Mouse (Mus musculus) adrenal gland, adult (tissue): ENCODE results near the gene Ccdc185.

Experiments
- DNase-seq, 2 experiments: peaks; one replicate each; pipeline ENCODE4 v3.0.0; 2022 to 2023; ENCODE audit warnings: low spot score in 1 of 2; ENCODE audit not compliant: inconsistent age in 2 of 2

The Ccdc185 gene

DNA sequence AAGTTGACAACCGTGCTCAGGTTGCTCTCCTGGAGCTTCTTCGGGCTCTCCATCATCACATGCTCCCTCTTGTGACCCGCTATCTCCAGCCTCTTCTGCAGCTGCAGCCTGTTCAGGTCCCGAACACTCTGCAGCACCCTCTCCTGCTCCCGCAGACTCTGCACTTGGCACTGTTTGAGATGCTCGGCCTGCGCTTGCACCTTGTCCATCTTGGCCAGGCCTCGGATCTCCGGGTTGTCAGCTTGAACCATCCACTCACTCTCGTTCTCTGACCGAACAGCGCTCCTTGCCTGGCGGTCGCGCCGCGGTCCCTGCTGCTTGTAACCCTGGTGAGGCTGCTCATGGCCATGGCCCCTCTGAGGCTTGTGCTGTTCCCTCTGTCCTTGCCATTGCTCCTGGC is 1.1 kb downstream of the Ccdc185 start:
- DNase-seq, result no peak

DNA sequence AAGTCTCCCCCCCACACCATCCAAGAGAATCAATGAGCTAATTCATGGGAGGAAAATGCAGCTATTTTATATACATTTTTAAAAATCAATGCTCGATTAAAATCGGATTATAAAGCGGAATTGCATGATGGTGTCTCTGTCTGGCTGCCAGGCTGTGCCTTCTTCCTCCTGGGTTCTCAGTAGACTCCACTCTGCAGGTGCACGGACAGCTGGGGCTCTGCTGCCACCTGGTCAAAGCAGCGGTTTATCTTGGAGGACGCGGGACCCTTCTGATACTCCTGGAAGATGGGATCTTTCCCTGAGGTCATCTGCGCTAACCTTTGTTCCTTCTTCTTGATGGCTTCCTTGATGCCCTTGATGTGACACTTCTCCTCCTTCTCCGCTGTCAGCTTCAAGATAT is 1.9 kb downstream of the Ccdc185 start:
- DNase-seq, result no peak

- no peak for DNase-seq
These were observed 13.1 kb downstream of the Ccdc185 start for GRCm38 (mm10) chr1:182735891-182736290.

DNA sequence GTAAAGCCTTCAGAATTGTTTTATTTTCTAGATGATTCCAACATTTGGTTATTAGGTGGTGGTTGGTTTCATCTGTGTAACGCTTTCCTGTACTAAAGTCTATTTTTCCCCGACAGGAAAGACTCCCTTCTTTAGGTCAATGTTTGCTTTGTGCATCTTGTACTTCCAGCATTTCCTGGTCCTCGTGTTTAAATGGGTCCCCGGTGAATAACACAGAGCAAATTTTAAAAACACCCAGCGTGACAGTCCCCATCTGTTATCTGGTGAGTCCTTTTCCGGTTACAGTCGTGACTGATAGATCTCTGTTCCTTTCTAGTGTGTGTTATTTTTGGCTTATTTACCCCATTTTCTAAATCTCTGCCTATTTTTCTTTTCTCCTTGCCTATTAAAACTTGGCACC is 16.3 kb downstream of the Ccdc185 start:
- DNase-seq, result no peak

DNA sequence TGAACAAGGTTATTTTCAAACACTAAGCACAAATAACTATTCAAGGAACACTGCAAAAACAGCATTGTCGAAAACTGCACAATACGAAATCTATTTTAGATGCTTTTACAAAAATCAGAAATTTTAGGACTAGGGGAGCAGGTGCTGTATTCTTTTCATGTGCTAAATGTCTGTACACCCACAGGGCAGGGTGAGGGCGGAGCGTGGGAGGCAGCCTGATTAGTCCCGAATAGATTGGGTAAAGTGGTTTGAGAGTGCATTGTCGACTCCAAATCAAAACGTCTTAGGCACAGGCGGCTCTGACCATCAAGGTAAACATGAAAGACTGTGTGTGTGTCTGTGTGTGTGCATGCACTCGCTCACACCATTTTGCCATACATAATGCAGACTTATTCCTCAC is 20.0 kb downstream of the Ccdc185 start:
- DNase-seq, result no peak

DNA sequence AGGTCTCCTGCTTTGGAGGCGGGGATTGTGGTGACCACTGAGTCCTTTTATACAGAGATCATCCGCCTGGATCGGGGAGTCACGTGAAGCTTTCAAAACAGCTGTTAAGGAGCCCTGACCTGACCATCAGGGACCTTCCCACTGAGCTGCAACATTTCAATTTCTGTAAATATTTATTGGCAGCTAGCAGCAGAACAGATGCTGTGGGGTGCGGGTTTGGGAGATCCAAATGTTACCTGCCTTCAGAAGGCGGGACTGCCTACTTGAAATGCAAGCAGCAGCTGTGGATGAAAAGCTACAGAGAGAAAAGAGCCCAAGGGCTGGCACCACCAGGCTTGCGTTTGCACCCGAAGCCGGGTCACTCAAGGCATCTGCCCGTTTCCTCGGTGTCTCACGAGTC is 21.4 kb downstream of the Ccdc185 start:
- no peak for DNase-seq

DNA sequence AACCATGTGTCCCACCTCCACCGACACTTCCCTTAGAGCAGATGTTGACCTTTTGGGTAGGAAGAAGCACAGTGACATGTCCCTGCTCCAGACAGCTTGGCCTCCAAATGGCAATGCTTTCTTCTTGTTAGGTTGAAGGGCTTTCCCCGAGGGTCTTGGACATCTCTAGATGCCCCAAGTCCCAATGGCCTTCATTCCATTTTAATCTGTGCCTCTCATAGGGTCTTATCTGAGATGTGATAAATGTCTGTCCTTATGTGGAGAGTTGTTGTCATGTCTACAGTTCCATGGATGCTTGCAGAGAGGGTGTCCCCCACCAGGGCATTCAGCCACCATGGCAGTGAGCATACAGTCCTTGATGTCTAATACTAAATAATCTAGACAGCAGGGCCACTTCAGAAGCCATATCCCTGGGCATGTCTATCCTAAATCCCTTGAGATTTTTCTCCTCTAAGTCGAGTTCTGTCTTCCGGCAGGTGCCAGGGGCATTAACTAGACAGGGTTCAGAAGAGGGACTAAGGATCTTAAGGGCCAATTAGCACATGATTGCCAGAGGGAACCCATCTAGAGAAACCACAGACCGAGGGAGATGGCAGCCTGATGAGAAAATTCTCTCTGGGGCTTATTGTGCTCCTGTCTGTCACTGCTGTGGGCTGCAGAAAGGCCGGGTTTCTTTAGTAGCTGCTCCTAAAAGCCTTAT is 34.6 kb downstream of the Ccdc185 start:
- DNase-seq, result no peak

GRCm38 (mm10) chr1:182711360-182711933 is 37.5 kb downstream of the Ccdc185 start:
- no peak for DNase-seq

- DNase-seq, result no peak
These were observed 41.5 kb downstream of the Ccdc185 start for GRCm38 (mm10) chr1:182707459-182707858.

DNA sequence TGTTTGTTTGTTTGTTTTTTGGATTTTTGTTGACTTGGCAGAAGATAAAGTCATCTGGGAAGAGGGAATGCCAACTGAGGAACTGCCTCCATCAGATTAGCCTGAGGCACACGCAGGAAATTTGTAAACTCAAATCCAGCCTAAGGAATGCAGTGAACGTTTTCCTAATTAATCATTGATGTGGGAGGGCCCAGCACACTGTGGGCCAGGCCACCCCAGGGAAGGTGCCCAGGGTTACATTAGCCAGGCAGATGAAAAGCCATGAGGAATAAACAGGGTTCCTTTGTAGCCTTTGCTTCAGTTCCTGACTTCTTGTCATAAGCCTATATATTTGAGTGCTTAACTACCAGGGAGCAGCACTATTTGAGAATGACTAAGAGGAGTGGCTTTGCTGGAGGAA is 44.1 kb downstream of the Ccdc185 start:
- DNase-seq, result no peak

GRCm38 (mm10) chr1:182699392-182700347 is 49.3 kb downstream of the Ccdc185 start:
- peak; percentile 4 to 37 for DNase-seq
